In the genomic region with DNA sequence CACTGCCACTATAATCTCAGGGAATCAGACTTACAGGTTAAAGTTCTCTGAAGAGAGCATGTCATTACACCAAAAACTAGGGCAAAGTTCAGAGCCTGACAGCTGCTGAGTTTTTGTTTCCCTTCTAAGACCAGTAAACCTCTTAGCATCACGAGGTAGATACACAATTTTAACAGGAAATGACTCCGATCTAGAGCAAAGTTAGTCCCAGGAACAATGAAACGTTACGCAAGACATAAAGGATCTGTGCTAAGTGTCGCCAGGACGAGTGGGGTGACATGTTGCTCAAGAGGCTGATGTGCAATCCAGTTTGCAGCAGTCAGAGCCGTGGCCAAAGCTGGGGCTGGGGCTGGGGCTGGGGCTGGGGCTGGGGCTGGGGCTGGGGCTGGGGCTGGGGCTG, we compare ENCODE assay signal across 8 mouse cellular contexts. TPM values are rescaled to one million over a fixed set of nuclear protein-coding genes. Genes with fewer than 3 reads are reported as not detected.
DNase-seq lines count a peak whose midpoint lies in the region; ATAC-seq and TF ChIP-seq lines count a peak whose summit lies in the region.
"Had no signal": no experiment of that assay in that cellular context is flagged by ENCODE, and none has a peak within 500 bp of the region (broad histone marks: within the 10 kb centered on the region; RNA-seq: fewer than 3 reads in every experiment).

No protein-coding gene starts in this region.

- no peak overlapping the region for H3K4me3 ChIP-seq in G1E (ENCODE audit: low read depth, low read length)
- peak overlapping the region; percentile 42 for H3K4me3 ChIP-seq in megakaryocyte, embryonic 14.5 days (replicated peaks)

- no peaks in the 10 kb centered on the region for H3K36me3 ChIP-seq in G1E (replicated peaks)
- H3K36me3 ChIP-seq in megakaryocyte, embryonic 14.5 days (replicated peaks; ENCODE audit: low read length) = no peaks in the 10 kb centered on the region

- no peak for DNase-seq in G1E (ENCODE audit: low spot score)
- DNase-seq in adrenal gland, postnatal 36 days = peak; percentile 67 to 68
- DNase-seq in kidney, postnatal 36 days = peak; percentile 46 to 78
- no peak for DNase-seq in frontal cortex, adult 2 months (ENCODE audit: extremely low spot score in 1 of 2, low spot score in 1 of 2)
- DNase-seq in cerebellum, adult 8-10 months = no peak
- no peak for DNase-seq in urinary bladder, adult 2 months (ENCODE audit: low spot score)
- DNase-seq: gastrocnemius, postnatal 36 days had no signal

- ATAC-seq in G1E (ENCODE audit: extremely low read depth, insufficient number of reproducible peaks, low FRiP score, poor library complexity, severe bottlenecking) = peak; percentile 17; the same call in 1 of the 2 replicates

- peaks cover 56% of the 10 kb centered on the region for H3K4me1 ChIP-seq in G1E (ENCODE audit: insufficient read depth, low read depth, low read length)
- peaks cover 35% of the 10 kb centered on the region for H3K4me1 ChIP-seq in megakaryocyte, embryonic 14.5 days

- no peak for TF ChIP-seq CTCF in G1E (IDR thresholded peaks at IDR 0.05; ENCODE audit: low read depth, low read length)

- no peaks in the 10 kb centered on the region for H3K9me3 ChIP-seq in G1E (replicated peaks)
- peaks cover 8% of the 10 kb centered on the region; the same call in 1 of the 2 replicates for H3K9me3 ChIP-seq in megakaryocyte, embryonic 14.5 days

- H3K27me3 ChIP-seq in G1E (ENCODE audit: insufficient read depth, low read length) = no peaks in the 10 kb centered on the region
- H3K27me3 ChIP-seq in megakaryocyte, embryonic 14.5 days (replicated peaks) = no peaks in the 10 kb centered on the region

RNA-seq across cellular contexts. Expression of gene Plin2, which starts 20.3 kb away (rescaled TPM):
- 176 and 184 TPM in 2 replicates for total RNA-seq in G1E (2014; fragmentation: Nextera tagmentation)
- total RNA-seq in G1E (2017) = 447 and 476 TPM in 2 replicates
- polyA plus RNA-seq in G1E (2012) = 15.7 and 21.9 TPM in 2 replicates
- total RNA-seq in adrenal gland, postnatal 36 days (2021) = 100 to 1,000 TPM; 347 to 417 TPM
- 6.3 and 32.6 TPM in 2 replicates for polyA plus RNA-seq in megakaryocyte, embryonic 14.5 days (2012; ENCODE audit: insufficient read depth, low replicate concordance)
- polyA plus RNA-seq in frontal cortex, adult 2 months (2012; rRNA removed) = 18.9 and 19.9 TPM in 2 replicates
- polyA plus RNA-seq in urinary bladder, adult 2 months (2012; rRNA removed) = 129 and 151 TPM in 2 replicates

RNA-seq across cellular contexts. Expression of gene Dennd4c, which starts 58.2 kb away (rescaled TPM):
- total RNA-seq in G1E (2014; fragmentation: Nextera tagmentation) = 33.3 and 53.3 TPM in 2 replicates
- total RNA-seq in G1E (2017) = 26.6 and 30.3 TPM in 2 replicates
- 3.2 and 3.4 TPM in 2 replicates for polyA plus RNA-seq in G1E (2012)
- 10 to 100 TPM; 48.2 to 55.4 TPM for total RNA-seq in adrenal gland, postnatal 36 days (2021)
- 0.73 and 0.88 TPM in 2 replicates for polyA plus RNA-seq in megakaryocyte, embryonic 14.5 days (2012; ENCODE audit: insufficient read depth, low replicate concordance)
- 6.9 and 7.5 TPM in 2 replicates for polyA plus RNA-seq in frontal cortex, adult 2 months (2012; rRNA removed)
- polyA plus RNA-seq in urinary bladder, adult 2 months (2012; rRNA removed) = 12.5 and 15.2 TPM in 2 replicates

Comparison
In these comparisons a context has a peak if more than half of its experiments do, and no peak if none do; other contexts are left out.
1. DNase-seq: peak in adrenal gland, postnatal 36 days (2 of 2) and kidney, postnatal 36 days (2 of 2); none in G1E (single experiment), frontal cortex, adult 2 months (0 of 2), cerebellum, adult 8-10 months (single experiment) and urinary bladder, adult 2 months (single experiment).